Mouse (Mus musculus) layer of hippocampus, postnatal 10 days (tissue): ENCODE measurements around the gene Spp2. TPM values are rescaled to one million over a fixed set of nuclear protein-coding genes. Genes with fewer than 3 reads are reported as not detected.

Experiments
- DNase-seq, 2 experiments: peaks; one replicate each; pipeline ENCODE4 v3.0.0; 2021; ENCODE audit warnings: low spot score in 2 of 2
- long read RNA-seq: library from polyadenylated mRNA; stranded (forward); transcript quantifications from one replicate; pipeline ENCODE4 v2.0.0, GENCODE M21; 2023
- total RNA-seq, 2 experiments: library from RNA; stranded (reverse); gene quantifications; 2 replicates each; pipeline ENCODE4 v1.2.3; 2021

Spp2 gene
- total RNA-seq, result under 1 TPM in 1 of 2 experiments, not detected in 1; 0.54 TPM
- long read RNA-seq, result 0 reads

GRCm38 (mm10) chr1:88406807-88407198 lies at the start of gene Spp2:
Spp2 (plus strand) TSS chr1:88406961.
- no peak for DNase-seq

- peak; percentile 62 to 73 for DNase-seq
Measured at GRCm38 (mm10) chr1:88357458-88358090, 49.2 kb upstream of the Spp2 start.

DNA sequence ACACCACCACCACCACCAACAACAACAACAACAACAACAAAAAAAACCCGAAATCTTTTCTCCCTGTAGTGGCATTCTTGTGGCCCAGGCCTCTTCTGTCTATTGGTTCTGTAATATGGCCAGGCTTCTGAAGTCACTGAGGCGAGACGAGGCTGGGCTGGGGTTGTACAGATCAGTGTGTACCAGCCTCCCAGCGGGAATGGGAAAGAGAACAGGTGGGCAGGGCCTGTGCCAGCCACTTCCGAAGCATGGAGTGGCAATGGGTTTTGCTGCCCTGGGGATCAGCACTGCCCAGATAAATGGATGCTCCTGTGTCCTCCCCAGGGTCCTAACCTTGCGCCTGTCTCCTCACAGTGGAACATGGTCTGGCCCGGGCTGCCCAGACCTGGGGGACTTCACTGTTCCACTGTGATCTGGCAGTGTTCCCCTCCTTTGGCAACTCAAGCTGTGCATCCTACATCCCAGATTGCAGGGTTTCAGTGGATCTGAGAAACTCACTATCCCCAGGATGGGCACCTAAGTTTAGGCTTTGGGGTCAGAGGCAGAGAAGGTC lies 48.6 kb upstream of the Spp2 start:
- DNase-seq, result no peak

DNA sequence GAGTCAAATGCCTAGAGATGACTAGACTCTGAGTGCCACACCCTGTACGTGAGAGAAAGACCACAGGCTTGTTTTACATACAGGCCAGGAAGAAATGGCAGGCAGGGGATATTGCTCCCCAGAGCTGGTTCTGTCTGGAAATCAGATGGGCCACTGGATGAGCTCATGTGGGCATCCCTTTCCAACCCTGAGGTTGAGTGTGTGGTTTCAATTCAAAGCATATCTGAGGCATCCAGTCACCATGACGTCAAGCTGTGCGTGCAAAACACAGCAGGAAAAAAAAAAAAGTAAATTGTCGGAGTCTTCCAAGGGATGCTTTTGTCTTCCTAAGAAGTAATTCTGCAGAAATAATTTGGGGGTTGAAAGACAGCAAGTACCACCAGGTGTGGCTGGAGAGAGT lies 45.7 kb upstream of the Spp2 start:
- no peak for DNase-seq

GRCm38 (mm10) chr1:88366881-88367644 lies 39.7 kb upstream of the Spp2 start:
- no peak for DNase-seq

GRCm38 (mm10) chr1:88378446-88378845 lies 28.3 kb upstream of the Spp2 start:
- no peak for DNase-seq

- no peak for DNase-seq
Measured at GRCm38 (mm10) chr1:88391632-88392031, 15.1 kb upstream of the Spp2 start.

GRCm38 (mm10) chr1:88393321-88393720 lies 13.4 kb upstream of the Spp2 start:
- no peak for DNase-seq

- DNase-seq, result no peak
Measured at GRCm38 (mm10) chr1:88403378-88403777, 3.4 kb upstream of the Spp2 start.

- DNase-seq, result no peak
Measured at GRCm38 (mm10) chr1:88406078-88406806, 519 bp upstream of the Spp2 start.

- no peak for DNase-seq
Measured at GRCm38 (mm10) chr1:88408340-88408739, 1.6 kb downstream of the Spp2 start.

DNA sequence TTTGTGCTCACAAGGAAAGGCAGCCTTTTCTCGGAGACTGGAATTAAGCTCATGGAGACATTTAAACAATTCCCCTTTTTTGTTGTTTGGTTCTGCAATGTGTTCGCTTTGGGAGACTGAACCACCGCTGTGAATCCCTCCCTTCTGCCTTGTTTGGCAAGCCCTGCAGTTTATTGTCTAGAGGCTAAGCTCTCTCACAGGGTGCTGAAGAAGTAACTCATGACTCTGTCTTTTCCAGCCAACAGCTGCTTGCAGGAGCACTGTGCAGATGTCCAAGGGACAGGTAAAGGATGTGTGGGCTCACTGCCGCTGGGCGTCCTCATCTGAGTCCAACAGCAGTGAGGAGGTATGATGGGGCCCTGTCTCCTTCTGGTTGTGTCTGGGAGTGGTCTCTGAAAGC lies 5.3 kb downstream of the Spp2 start:
- DNase-seq, result peak in 1 of 2 experiments; percentile 21

GRCm38 (mm10) chr1:88418943-88419342 lies 12.2 kb downstream of the Spp2 start:
- no peak for DNase-seq

GRCm38 (mm10) chr1:88422045-88422444 lies 15.3 kb downstream of the Spp2 start:
- DNase-seq, result no peak

DNA sequence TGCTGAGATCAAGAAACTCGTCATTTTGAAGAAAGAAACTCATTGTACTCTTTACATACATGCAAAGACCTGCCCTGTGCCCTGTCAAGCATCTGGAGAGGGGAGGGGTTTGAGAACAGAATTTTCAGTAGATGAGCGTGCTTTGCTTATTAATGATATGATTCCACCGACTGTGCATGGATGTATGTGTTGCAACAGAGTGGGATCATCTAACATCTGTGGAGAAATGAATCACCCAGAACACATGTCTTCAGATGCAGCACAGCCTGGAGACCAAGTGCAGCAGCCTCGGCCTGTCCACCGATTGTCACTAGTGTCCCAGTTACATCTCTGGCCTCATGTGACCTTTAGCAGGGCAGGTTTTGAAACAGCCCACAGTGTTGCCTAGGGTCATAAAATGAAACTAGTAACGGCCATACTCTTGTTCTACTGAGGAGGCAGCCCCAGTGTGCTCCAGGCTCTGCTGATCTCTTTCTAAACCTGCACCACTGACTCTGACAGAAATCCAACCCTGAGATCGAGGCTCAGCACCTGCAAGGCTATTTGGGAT lies 16.2 kb downstream of the Spp2 start:
- DNase-seq, result no peak

GRCm38 (mm10) chr1:88424602-88425252 lies 18.0 kb downstream of the Spp2 start:
- peak; percentile 91 to 93 for DNase-seq

DNA sequence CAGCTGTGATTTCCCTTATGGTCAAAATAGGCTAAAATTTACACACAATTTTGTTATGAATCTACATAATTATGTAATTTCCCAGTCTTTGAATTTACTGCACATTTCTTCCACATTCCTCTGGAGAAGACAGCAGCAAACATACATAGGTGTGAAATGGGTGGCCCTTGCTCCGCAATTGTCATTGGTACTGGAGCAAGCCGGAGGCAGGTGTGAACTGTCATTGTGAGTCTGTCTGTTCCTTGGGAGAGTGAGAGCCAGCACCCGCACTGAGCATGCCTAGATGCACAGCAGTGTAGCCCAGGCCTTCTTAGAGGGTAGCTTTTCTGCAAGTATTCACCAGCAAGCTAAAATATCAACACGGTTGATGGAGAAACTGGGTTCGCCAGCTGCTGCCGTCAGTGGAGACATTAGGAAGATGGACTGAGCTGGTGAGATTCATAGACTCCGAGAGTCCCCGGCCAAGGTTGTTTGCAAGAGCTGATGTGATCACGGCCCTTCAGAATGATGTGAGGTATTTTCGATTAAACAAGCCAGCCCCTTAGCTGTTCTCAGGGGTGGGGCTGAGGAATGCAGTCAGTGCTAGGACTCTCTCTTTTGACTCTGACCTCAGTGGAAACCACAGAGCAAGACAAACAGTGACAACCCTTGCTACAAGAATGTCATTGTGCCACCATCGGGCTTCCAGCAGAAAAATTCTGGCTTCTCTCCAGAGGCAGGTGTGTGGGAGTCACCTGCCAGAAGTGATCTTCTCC lies 21.4 kb downstream of the Spp2 start:
- no peak for DNase-seq

GRCm38 (mm10) chr1:88429413-88429812 lies 22.7 kb downstream of the Spp2 start:
- DNase-seq, result no peak

DNA sequence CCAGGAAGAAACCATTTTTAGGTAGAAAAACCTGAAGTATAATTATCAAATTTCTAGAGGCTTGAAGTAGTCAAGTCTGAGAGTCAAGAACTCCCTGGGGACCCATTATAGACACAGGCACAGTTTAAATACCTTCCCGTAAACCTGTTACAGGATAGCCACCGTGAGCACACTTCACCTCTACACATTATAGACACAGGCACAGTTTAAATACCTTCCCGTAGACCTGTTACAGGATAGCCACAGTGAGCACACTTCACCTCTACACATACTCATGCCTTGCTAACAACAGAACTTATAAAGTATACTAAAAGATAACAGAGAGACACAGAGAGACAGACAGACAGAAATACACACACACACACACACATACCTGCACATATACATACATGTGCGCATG lies 24.5 kb downstream of the Spp2 start:
- DNase-seq, result no peak

DNA sequence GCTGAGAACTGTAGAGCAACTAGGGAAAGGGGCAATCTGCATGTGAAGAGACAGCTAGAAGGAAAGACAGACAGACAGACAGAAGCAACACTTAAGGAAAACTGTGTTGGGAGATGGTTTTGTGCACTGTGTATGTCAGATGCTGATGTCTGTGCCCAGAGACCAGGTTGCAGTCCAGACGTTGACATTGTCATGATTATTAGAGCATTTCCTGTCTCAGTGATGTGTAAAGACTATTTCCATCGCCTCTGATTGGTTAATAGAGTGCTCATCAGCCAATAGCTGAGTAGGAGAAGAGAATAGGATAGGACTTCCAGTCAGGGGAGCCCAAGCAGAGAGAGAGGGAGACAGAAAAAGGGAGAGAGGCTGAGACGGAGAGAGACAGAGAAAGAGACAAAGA lies 25.8 kb downstream of the Spp2 start:
- DNase-seq, result no peak
